Mouse (Mus musculus) splenic B cell, adult 2 months (primary cell): ENCODE measurements around the gene Cass4.

Source experiments
- DNase-seq: peaks from one replicate; pipeline ENCODE4 v3.0.0-alpha.2; 2011; ENCODE audit warnings: low read depth, low spot score
- H3K27me3 ChIP-seq: 2 replicates; pipeline ENCODE4 v1.6.1; 2012; ENCODE audit warnings: mild to moderate bottlenecking, low read length, moderate library complexity, mixed read lengths; ENCODE audit not compliant: control insufficient read depth, poor library complexity, insufficient read depth, severe bottlenecking
- H3K36me3 ChIP-seq: 2 replicates; pipeline ENCODE4 v1.6.1; 2012; ENCODE audit warnings: mild to moderate bottlenecking, low read length, moderate library complexity, mixed read lengths; ENCODE audit not compliant: control insufficient read depth, poor library complexity, insufficient read depth, severe bottlenecking

The Cass4 gene

DNA sequence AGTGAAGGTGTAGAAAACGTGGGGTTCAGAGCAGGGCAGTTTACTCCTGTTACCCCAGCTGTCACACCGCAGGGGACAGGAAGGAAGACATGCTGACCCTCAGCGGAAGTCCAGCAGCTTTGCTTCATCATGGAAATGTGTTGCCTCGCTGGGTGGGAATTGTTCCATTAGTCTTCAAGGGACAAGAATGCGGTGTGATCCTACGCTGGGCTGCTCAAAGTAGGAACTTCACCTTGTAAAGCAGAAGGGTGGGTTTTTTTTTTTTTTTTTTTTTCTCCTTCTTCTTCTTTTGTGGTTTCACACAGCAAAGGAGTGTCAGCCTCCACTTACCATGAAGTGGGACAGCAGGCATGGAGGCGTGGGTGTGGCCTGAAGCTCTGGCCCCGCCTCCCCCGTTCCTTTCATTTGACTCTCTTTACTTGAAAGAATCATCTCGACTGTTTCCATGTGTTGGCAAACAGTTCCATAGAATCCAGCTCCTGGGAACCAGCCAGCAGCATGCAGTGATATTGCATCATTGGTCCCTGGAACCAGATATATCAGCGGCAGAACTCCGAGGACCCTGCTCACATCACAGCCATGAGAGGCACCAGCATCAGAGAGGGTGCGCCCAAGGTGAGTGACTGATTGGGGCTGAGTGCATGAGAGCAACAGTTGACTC is at the start of gene Cass4:
TSS of gene Cass4 (plus strand) at position 404 of the 661 bp plus-strand sequence.
- Histone ChIP-seq H3K27me3 (no peaks in the 10 kb centered on the region), H3K36me3 (no peaks in the 10 kb centered on the region)
- peak; percentile 84 for DNase-seq

DNA sequence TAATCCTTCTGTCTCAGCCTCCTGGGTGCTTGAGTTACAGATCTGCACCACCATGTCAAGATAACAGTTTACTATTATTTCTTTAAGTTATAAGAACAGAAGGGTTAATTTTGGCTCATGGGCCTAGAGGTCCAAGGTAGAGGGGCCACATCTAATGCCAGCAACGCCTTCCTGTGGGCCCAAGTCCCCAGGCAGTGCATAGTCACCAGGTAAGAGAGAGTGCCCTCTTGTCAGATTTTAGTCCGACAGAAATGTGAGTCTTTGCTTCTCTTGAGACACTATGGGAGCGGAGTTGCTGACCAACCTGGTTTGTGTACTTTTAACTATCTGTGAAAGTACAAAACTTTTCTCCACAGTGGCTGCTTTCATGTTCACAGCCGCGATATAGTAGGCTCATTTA is 48.9 kb upstream of the Cass4 start:
- no peak for DNase-seq
- no peaks in the 10 kb centered on the region for H3K36me3 ChIP-seq
- no peaks in the 10 kb centered on the region for H3K27me3 ChIP-seq

DNA sequence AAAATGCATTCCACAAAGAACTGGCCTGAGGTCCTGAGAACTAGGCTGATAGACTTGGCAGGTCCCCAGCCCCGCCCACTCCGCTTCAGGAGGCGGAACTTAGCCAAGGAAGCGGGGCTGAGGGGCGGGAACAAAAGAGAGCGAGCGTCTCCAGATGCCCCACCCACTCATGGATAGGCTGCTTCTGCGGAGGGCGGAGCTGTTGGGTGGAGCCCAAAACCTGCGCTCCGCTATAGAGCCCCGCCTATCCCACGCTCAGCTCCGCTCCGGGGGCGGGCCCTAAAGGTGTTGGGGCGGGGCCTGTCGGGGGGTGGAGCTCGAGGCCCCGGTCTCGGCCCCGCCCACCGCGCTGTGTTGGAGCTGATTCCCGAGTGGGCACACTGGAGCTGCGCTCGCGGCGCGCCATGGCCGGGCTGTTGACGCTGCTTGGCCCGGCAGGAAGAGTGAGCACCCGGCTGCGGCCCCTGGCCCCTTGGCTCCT is 48.3 kb upstream of the Cass4 start, which contains the start of gene Fam210b:
TSS of gene Fam210b (plus strand) at position 308 of the 481 bp plus-strand sequence.
- Histone ChIP-seq H3K27me3 (no peaks in the 10 kb centered on the region), H3K36me3 (no peaks in the 10 kb centered on the region)
- peak; percentile 99 for DNase-seq

DNA sequence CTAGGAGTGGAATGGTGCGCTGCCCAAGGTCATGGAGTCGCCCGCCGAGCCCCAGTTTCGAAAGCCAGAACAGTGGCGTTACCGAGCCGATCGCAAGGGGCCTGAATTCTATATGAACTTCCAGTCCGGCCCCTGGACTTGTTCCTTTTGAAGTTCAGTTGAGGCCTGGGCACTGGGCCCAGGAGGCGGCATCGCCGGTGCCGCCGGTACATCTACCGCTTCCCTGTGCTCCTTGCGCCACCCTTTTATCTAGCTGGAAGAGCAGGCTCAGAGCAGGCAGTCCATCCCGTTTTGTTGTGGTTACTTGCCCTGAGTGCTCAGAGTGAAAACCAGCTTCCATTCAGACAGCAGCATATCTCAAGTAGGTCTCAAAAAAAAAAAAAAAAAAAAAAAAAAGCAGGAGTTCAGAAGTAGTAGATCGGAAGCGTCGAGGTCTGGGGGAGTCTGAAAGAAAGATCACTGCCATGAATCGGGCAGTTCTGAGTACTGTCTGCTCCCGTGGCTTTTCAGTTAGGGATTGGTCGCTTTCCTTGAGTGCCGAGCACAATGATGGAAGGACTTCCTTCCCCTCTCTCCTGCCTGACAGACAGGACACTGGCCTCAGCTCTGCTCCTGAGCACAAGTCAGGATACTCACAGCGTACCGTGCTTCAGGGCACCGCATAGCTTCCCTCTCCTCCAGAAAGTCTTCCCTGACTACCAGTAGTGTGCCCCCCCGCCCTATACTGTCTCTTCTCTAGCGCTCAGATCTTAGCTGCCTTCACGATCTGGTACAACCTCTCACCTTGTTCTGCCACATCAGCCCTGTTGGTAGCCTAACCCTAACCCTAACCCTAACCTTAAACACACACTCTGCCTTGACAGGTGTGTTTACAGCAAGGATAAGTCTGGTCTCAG is 47.3 kb upstream of the Cass4 start:
- Histone ChIP-seq H3K27me3 (no peaks in the 10 kb centered on the region), H3K36me3 (no peaks in the 10 kb centered on the region)
- DNase-seq, result peak; percentile 23

DNA sequence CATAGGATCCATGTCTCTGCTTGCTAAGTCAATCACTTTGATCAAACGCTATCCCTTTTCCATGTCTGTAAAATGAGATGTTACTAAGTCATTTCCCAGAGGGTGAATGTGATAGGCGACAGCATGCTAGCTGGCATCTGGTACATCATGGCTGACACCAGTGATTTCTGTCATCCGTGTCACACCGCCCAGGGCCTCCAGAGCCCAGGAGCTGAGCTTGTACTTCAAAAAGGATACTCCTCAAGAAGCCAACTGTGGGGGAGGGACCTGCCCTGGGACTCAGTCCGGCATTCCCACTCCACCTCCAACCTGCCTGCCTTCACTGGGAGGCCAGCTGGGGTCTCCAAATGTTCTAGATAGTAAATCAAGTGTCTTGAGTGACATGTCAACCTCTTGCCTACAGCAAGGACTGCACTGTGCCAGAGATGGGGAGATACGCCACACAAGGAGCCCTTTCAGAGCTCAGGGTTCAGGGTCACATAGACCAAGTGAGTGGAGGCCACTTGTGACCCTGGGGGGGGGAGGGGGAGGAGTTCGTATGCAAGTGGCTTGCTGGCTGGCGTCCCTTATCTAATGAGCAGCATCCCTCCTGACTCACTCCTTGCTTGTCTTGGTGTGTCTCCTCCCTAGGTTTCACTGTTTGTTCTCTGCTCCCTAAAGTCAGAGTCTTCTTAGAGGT is 46.5 kb upstream of the Cass4 start:
- H3K27me3 ChIP-seq, result no peaks in the 10 kb centered on the region
- no peak for DNase-seq
- no peaks in the 10 kb centered on the region for H3K36me3 ChIP-seq

DNA sequence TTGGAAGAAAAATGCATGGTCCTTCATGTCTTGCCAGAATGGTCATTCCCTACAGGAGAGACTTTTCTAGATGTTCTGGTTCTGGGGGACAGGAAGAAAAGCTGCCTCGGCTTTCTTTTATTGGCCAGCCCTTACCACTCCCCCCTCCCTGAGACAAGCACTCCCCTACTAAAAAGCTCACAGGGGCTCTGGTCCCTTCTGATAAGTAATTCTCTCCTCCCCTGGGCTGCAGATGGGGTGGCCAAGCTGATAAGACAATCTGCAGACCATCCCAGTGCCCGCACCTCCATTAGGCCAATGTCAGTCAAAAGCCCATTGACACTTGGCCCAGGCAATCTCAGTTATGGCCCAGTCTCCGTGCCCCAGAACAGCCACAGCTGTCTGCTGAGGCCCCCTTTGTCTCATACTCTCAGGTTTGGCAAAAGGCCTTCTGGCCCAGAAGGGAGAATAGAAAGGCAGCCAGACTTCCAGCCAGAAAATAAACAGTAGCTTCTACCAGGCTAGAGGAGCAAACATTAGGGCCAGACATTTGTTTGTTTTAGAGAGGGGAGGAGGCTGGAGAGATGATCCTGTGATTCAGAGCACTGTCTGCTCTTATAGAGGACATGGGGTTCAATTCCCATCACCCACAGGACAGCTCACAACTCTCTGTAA is 45.2 kb upstream of the Cass4 start:
- no peak for DNase-seq

DNA sequence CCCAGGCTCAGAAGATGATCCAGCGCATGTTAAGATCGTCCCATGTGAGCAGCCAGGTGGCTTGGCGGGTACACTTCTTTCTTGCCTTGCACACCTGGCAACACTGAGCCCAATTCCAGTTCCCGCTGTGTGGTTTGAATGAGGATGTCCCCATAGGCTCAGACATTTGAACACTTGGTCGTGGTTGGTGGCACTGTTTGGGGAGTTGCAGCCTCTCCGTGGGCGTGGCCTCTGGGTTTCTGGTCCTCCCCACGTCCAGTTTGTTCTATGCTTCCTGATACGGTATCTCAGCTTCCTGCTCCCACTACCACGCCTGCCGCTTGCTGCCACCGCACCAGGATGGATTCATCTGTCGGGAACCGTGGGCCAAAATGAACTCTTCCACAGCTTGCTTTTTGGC is 43.8 kb upstream of the Cass4 start:
- H3K36me3 ChIP-seq, result no peaks in the 10 kb centered on the region
- DNase-seq, result no peak
- H3K27me3 ChIP-seq, result no peaks in the 10 kb centered on the region

More for the DNA sequence above, 45.2 kb upstream of the Cass4 start:
- Histone ChIP-seq H3K27me3 (no peaks in the 10 kb centered on the region), H3K36me3 (no peaks in the 10 kb centered on the region)

DNA sequence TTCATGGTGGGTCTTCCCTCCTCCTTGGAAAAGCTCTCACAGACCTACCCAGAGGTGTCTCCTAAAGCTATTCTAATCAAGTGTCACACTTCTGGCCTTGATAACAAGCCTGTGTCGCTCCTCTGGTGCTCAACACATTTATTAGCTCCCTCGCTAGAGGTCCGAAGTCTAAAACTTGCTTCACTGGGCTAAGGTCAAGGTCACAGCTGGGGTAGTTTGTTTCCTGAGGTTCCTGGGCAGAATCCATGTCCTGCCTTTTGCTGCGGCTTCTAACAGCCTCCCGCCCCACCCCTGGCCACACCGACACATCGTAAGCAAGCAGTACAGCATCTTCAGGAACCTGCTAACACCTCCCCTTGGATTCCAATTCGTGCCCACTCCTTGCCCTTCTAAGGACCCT is 42.8 kb upstream of the Cass4 start:
- H3K27me3 ChIP-seq, result no peaks in the 10 kb centered on the region
- no peak for DNase-seq
- no peaks in the 10 kb centered on the region for H3K36me3 ChIP-seq

DNA sequence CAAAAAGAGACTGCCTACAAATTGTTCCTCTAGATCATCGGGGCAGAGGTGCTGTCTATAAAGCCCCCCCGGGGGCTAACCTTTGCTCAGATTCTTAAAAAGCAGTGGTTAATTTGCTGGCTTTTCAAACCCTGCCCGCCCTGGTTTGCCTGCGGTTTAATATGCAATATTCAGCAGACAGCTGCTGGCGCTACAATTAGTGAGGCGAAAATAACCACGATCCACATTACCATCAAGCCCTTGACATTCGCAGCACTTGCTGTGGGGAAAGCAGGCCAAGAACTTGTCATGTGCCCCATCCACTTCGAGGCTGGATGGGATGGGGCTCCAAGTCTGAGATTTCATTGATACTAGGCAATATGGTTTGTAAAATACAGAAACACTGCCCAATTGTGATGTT is 40.4 kb upstream of the Cass4 start:
- DNase-seq, result no peak
- no peaks in the 10 kb centered on the region; the same call in 1 of the 2 replicates for H3K36me3 ChIP-seq
- no peaks in the 10 kb centered on the region for H3K27me3 ChIP-seq

DNA sequence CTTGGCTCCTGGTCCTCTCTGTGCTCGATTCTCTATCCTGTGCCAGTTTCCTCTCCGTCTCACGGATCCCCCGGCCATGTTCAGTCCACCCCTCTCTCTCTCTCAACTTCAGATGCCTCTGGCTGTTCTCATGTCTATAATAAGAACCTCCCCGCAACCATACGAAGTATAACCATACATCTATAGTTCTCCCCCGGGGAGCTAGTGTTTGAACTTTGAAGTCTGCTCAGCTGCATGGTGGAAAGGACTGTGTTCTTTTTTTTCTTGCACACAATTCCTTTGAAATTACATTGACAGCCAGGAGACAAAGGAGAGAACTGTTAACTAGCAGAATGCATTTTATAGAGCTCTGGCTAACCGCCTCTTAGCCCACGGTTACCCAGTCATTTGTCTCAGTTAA is 38.8 kb upstream of the Cass4 start:
- H3K36me3 ChIP-seq, result no peaks in the 10 kb centered on the region; the same call in 1 of the 2 replicates
- no peaks in the 10 kb centered on the region for H3K27me3 ChIP-seq
- DNase-seq, result no peak

DNA sequence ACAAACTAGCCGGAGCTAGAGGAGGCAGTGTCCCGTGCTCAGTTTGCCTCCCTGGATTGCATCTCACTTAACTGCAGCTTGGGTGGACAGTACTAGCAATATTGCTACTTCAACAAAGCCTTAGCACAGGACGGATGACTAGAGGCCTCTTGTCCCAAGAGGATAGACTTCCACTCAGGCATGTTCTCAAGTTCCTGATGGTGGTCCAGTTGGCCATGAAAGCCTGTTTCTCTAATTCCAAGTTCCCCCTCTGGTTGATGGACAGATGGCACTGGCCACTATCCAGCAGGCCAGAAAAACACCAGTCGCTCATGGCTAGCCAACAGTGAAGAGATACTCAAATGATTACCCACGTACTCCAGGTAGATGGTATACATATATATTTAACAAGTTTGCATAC is 37.8 kb upstream of the Cass4 start:
- Histone ChIP-seq H3K27me3 (no peaks in the 10 kb centered on the region; the same call in 1 of the 2 replicates), H3K36me3 (no peaks in the 10 kb centered on the region; the same call in 1 of the 2 replicates)
- no peak for DNase-seq

DNA sequence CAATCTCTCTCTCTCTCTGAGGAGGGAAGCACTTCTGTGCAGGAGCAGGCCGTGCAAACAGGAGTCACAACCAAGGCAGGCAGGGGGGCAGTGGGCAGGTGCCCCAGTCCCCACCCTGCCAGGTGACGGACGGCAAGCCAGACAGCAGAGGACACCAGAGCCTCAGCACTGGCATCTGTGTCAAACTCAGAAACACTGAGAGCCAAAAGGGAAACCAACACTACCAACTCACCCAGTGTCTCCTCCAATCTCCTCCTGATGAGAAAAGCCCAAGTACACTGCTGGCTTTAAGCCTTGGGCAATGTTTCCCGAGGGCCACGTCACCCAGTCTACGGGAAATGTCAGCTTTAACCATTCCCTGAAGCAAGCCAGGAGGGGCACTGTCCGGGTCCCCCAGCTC is 30.4 kb upstream of the Cass4 start:
- Histone ChIP-seq H3K27me3 (no peaks in the 10 kb centered on the region; the same call in 1 of the 2 replicates), H3K36me3 (no peaks in the 10 kb centered on the region; the same call in 1 of the 2 replicates)
- no peak for DNase-seq

DNA sequence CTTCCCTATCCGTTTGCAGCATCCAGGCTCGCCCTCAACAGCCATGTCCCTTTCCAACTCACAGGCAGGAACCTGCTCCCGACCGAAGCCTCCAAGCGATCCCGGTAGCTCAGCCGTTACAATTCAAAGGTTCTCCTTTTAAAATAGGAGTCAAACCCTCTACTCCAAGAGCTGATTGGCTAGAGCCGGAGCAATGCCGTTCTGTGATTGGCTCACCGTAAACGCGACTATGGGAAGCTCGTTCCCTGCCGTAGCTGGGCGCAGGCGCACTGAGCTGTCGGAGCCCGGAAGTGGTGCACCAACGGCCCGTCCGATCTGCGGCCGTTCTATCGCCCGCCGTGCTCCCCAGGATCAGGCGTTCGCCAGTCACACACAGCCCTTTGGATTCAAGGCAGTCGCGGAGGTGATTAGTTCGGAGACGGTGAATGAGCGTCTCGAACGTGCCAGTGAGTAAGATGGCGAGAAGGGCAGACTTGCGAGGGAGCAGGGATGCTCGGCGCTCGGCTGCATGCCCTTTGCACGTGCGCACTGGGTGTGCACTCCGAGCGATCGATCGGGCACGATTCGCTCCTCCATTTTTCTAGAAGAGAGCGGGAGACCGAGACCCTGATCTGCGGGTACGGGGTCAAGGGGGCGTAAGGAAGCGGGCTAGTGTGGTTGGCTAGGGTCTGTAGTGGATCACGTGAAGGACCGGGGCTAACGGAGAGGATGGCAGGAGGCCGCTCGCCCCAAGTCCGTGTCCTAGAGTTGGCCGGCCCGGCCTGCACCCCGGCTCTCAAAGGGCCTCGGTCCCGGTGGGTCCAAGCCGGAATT is 23.0 kb upstream of the Cass4 start, which contains the start of the genes Aurka and Cstf1:
TSS of gene Aurka (minus strand) at position 125 of the 813 bp plus-strand sequence.
TSS of gene Cstf1 (plus strand) at position 271 of the 813 bp plus-strand sequence.
- H3K27me3 ChIP-seq, result no peaks in the 10 kb centered on the region
- peak; percentile 95 for DNase-seq
- H3K36me3 ChIP-seq, result peaks cover 7% of the 10 kb centered on the region
